Mouse (Mus musculus) left cerebral cortex, adult 11 months (tissue): Measurements from ENCODE around the gene Trim46.
"Not testable (repeated sequence)": the region's sequence is repeated elsewhere in the genome, so short reads cannot be mapped to it uniquely, and the experiment has no call there.

Experiments used
- DNase-seq: peaks from one replicate; pipeline ENCODE4 v3.0.0; 2022; ENCODE audit warnings: low spot score

Gene Trim46

DNA sequence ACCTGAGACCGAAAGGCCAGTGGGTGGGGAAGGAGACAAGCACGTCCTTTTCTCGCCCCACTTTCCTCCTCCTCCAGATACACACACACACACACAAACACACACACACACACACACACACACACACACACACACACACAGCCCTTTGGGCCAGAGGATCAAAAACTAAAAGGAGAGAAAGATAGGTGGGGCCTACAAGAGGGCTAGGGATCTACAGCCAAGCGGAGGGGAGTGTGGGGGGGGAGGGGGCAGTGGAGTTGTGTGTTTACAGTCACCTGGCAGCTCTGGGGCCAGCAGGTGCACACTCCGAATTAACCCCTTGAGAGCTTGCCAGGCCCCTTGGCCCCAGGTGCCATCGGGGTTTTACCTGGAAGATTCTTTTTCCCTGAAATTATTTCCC lies 13.5 kb downstream of the Trim46 start:
- no peak for DNase-seq

DNA sequence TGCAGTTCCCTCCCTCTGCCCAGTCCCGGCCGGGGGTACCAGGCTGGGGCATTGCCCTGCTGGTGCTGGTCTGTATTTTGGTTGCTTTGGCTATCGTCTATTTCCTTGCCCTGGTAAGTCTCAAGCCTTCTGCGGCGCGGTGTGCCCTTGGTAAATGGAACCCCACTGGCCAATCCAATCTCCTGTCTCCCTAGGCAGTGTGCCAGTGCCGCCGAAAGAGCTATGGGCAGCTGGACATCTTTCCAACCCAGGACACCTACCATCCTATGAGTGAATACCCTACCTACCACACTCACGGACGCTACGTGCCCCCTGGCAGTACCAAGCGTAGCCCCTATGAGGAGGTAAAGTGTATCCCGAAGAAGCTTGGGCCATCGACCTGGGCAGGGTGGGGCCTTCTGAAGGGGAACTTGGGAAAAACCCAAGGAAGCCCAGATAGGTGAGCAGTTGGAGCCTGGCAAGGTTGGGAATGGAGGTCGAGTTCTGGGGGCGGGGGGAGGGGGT lies 14.3 kb downstream of the Trim46 start:
- DNase-seq = no peak

DNA sequence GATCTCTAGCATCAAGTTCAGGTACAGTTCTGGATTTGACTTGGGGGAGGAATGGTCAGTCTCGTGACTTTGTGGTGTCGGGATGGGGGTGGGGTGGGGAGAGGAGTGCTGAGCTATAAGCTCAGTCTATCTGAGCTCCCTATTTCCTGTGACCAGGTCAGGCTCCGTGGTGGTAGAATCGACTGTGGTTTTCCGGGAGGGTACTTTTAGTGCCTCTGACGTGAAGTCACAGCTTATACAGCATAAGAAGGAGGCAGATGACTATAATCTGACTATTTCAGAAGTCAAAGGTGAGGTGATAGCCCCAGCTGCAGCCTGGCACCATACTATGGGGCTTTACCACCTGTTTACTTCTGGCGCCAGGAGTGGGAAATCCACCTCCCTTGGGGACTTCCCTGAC lies 14.8 kb downstream of the Trim46 start:
- DNase-seq = no peak

DNA sequence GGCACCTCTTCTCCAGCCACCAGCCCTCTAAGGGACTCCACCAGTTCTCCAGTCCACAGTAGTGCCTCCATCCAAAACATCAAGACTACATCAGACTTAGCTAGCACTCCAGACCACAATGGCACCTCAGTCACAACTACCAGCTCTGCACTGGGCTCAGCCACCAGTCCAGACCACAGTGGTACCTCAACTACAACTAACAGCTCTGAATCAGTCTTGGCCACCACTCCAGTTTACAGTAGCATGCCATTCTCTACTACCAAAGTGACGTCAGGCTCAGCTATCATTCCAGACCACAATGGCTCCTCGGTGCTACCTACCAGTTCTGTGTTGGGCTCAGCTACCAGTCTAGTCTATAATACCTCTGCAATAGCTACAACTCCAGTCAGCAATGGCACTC lies 15.5 kb downstream of the Trim46 start:
- DNase-seq = no peak

DNA sequence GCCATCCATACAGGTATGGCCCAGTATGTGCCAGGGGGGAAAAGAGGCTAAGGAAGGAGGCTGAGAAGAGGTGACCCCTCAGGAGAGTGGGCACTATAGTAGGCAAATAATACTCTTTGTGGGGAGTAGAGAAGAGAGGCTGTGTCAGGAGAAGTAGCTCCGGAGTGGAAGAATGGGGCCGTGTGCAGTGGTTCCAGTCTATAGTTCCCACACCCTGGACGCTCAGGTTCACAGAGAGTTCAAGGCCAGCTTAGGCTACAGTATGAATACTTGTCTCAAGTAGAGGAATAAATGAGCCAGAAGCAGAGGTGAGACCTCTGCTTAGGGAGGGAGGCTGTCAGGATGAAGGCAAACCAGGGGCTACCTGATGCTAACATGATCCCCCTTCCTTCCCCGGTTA lies 16.8 kb downstream of the Trim46 start:
- no peak for DNase-seq

DNA sequence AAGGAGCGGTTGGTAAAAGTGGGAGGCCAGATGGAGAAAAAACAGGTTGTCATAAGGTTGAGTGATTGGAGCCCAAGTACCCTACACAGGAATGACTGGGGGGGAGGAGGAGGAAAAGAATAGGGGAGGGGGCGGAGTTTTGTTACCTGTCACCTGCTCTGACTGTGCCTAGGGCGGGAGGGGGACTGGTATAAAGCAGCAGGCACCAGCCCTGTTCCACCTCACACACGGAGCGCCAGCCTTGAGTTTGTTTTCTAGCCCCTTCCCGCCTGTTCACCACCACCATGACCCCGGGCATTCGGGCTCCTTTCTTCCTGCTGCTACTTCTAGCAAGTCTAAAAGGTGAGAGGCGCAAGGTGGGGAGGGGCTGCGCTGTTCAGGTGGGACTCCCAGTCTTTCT lies 17.3 kb downstream of the Trim46 start, which contains the start of gene Muc1:
TSS of gene Muc1 (plus strand) at position 222 of the 400 bp plus-strand sequence.
- no peak for DNase-seq

DNA sequence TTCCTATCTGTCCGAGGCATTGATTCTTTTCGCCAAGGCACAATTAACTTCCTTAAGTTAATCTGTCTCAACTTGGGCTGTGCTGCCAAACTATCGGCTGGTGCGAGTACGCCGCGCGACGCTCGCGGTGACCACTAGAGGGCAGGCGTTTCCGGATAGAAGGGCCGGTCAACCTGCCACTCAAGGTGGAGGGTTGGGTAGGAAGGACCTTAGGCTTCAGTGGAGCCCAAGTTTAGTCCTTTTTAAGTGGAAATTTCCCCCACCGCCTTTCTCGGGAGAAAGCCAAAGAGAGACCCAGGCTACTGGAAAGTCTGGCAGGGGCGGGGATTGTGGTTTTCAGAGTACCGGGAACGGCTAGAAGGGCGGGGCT lies 17.9 kb downstream of the Trim46 start:
- DNase-seq = no peak

DNA sequence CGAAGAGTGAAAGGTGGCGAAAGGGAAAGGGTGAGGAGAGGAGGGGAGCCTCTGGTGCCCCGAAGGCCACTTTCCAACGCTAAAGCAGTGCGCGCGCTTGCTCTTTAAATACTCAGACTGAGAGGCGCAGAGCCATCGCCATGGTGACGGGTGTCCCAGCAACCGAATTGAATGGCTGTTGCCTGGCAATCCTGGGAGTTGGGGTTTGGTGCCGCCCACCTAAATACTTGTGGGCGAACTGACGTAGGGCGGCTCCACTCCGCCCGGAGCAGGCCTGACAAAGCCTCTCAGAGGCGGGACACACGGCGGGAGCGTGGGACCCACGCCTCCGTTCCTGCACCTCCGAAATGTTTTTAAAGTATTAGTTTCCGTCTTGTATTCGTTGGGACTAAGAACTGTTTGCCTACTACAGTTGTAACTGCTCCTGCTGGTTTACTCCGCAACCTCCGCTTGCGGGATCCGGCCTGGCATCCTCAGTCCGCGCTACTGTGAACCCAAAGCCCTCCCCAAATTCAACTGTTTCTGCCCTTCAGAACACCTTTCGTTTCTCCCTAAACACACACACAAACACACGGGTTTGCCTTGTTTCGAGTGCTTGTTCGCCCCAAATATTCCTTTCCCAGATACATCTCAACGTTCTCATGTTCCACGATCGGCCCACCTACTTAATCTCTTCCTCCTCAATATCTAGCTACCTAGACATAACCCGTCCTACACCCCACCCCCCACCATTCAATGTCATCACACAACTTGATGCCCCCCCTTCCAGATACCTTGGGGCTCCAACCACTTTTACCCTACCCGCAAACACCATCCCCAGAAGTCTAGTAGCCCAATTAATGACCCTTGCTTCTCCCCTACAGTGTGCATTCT lies 18.6 kb downstream of the Trim46 start:
- peak; percentile 89 for DNase-seq

DNA sequence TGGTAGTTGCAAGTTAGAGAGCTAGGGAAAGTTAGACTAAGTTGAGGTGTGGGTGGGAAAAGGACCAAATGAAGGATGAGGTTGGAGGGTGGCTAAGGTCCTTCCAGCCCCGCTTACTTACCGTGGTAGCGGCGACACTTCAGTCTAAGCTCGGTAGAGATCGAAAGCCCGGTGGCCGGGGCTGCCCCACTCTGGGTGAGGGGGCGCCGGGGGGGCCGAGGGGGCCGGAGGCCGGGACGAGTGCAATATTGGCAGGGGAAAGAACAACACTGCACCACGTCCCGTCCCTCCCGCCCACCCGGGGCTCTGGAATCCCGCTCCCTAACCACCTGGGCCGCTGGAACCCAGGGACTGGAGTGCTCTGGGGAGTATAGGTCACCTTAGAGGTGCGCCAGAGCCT lies 19.2 kb downstream of the Trim46 start, which contains the start of gene Mtx1:
TSS of gene Mtx1 (minus strand) at position 189 of the 400 bp plus-strand sequence.
- DNase-seq = no peak

DNA sequence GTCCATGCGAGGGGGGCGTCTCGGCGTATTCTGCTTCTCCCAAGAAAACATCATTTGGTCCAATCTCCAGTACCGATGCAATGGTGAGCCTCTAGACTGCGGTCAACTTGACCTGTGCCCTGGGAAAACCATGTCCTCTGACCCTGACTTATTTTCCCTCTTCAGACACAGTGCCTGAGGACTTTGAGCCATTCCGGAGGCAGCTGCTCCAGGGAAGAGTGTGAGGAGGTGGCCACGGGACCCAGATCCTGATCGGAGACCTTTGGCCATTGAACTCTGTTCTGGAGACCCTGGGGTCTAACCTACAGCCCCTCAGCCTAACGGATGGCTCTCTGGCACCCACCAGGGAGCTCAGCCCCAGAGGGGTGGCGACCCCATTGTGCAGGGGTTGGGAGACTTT lies 19.7 kb downstream of the Trim46 start:
- DNase-seq = no peak

DNA sequence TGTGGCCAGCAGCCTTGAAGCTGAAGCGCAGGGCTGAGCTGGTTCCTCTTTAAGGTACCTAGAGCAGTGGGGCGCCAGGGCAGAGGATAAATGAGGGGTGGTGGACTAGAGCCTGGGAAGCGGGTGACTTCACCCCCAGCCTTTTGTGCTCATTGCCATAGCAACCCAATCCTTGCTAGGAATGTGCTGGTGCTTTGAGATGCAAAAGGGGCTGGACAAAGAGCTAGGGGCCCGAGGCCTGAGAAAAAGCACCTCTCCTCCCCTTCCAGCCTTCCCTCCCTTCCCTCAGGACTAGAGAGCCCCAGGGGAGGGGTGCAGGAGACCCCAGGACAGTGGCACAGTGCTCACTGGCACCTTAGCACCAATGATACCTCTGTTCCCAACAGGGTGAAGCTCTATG lies 20.2 kb downstream of the Trim46 start:
- no peak for DNase-seq

DNA sequence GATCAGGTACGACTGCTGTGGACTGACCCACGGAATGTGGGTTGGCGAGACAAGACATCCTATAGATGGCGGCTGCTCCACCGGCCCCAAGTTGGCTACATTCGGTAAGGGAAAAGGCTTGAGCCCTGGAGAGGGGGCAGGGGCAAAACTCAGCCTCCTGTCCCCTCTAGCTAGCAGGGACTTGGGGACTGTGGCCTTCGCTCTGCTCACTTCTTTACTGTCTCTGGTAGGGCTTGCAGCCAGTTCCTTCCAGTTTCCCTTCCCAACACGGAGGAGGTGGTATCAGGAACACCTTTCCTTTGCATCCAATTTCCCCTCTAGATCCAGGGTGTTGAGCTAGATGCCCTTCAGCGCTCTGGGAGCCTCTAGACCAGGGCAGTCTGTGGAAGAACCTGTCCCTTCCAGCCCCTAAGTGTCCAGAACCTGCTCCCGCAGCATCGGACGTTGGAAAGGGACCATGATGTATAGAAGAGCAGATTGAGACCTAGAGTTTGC lies 20.7 kb downstream of the Trim46 start:
- DNase-seq = no peak

DNA sequence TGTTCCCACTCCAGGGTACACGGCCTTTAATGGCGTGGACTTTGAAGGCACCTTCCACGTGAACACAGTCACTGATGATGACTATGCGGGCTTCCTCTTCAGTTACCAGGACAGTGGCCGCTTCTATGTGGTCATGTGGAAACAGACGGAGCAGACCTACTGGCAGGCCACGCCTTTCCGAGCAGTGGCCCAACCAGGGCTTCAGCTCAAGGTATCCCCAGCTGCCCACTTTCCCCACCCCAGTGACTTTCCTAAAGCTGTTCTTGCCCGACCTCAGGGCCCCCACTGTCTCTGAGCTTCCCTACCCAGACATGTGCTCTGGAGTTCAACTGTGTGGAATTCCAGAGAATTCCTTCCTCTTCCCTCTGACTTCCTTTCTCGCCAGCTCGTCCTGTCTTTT lies 21.3 kb downstream of the Trim46 start:
- no peak for DNase-seq

DNA sequence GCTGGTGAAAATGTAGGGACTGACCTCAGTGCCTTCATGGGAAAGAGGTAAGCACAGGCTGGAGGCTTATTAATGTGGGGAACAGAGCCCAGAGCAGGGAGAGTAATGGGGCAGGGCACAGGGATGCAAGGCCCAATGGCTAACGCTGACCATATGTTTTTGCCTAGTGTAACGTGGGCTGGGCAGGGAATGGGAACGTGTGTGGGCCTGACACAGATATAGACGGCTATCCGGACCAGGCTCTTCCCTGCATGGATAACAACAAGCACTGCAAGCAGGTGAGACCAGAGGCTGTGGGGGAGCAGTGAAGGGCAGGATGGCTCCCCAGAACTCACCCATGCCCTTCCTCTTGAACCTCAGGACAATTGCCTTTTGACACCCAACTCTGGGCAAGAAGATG lies 24.9 kb downstream of the Trim46 start:
- no peak for DNase-seq

DNA sequence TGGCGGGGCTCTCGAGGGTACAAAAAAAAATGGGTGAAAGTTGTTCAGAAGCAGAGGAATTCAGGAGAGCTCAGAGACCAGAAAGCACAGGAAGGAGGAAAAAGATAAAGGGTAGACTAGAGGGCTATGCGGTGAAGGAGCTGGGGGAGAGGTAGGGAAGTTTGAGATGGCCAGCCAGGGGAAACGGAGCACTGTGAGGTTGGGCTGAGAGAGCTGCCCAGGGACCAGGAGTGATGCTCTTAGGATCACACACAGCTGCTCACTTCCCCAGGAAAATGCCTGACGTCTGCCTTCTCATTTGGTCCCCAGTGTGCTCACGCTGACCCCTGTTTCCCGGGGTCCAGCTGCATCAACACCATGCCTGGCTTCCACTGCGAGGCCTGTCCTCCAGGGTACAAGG lies 26.6 kb downstream of the Trim46 start:
- no peak for DNase-seq

DNA sequence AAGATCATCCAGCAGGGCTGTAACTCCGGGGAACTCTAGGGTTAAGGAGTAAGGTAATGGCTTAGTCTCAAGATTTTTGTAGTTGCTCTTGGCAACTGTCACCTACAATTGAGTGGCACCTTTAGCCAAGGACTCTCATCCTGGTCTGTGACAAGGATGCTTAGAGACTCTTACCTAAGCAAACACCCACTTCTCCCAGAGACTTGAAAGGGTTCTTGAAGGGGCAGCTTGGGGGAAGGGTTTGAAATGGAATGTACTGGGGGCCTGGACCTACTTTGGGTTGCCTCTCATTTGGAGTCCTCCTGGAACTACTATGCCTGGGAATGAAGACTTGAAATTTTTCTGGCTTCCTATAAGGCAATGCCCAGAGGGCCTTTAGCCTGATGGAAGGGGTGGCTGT lies 27.8 kb downstream of the Trim46 start:
- DNase-seq = no peak

DNA sequence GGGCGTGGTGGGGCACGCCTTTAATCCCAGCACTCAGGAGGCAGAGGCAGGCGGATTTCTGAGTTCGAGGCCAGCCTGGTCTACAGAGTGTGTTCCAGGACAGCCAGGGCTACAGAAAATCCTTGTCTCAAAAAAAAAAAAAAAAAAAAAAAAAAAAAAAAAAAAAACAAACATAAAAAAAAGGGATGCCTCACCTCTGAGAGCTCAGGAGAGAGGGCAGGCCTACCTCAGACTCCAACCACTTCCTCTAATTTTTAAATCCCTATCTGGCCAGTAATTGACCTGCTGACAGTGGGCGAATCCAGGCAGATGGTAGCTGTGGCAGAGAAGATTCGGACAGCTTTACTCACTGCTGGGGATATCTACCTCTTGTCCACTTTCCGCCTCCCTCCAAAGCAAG lies 29.7 kb downstream of the Trim46 start:
- DNase-seq = not testable (repeated sequence)

DNA sequence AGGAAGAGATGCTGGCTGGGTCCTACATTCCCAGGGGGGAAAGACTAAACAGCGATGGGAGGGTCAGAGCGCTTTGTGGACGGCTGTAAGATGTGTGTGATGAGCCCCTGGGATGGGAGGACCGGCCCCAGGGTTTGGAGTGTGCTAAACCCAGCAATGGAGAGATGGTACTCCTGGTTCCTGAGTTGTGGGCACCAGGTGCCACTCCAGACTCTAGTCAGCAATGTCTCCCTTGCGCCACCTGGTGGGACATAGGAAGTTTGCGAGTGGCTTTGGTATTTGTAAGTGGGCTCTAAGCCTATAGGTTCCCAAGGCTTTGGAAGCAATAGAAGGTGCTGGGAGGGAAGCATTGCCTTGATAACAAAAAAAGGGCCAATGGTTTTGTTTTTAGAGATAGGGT lies 30.3 kb downstream of the Trim46 start:
- DNase-seq = peak; percentile 72

DNA sequence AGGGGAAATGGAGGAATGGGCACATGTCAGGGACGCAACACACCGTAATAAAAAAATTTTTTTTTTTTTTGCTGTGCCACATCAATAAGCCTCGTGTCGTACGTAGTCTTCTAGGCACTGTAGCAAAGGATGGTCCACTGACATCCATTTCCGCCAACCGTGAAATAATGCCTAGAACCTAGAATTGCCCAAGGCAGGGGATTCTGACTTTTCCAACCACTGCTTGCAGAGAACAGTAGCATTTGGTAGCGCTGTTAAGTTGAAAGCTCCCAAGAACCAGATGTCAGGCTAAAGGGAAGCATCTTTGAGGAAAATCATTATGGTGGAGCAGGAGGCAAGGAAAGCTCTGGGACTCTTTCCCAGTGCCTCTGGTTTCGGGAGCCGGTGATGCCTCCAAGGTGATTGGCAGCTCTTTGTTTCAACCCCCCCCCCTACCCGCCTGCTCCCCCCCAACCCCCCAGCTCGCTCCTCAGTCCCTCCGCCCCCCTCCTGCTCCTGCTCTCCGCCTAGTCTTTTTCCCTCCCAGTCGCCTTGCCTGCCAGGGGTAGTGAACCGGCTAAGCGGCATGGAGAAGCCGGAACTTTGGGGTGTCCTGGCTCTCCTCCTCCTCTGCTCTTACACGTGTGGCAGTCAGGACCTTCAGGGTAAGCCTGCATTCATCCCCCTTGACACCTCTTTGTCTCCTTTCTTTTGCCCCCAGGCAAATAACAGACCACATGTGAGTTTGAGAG lies 31.3 kb downstream of the Trim46 start, which contains the start of gene Thbs3:
TSS of gene Thbs3 (plus strand) at position 500 of the 731 bp plus-strand sequence.
- no peak for DNase-seq

DNA sequence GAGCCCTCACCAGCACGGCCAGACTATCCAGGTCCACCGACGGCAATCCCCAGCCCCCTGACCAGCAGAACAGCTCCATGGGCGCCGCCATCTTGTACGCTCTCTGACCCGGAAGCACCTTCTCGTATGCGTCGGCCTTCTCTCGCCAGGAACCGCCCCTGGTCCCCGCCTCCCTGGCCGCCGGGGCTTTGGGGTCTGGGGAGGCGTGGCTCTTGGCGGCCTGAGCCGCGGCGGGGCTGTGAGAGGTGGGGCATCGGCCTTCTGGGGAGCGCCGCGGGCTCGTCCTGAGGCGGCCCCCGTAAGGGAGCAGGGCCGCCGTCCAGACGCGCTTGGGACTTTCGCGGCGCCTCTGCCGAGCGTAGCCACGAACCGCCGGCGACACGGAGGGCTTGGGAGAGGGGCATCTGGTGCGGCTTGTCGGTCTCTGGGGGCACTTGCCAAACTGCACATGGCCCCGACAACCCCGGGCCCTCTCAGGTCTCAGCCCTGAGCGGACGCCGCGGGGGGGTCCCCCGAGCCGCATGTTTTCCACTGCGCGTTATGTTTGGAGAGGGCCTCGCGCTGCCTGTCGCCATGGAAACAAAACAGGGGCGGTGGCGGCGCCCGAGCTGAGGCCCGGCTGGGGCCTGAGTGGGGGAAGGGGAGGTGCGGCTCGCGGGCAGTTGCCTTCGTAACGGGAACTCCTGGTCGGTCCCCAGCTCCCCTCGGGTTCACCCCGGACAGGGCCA lies 32.1 kb downstream of the Trim46 start:
- DNase-seq = peak; percentile 83

DNA sequence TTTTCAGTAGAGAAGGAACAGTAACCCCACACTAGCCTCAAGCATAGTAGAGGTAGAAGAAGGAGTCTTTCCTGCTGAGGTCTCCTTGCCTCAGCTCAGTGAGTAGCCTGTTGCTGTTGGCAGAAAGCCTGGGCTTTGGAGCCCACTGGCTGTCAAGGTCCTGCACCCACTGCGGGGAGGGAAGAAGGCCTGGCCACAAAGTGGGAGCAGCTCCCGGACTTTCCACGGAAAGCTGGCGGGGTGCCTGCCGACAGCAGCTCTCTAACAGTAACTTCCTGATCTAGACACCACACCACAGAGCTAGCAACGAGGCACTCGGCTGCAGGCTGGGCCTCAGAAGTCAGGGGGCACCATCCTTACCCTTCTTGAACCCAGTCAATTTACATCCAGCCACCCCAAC lies 35.4 kb downstream of the Trim46 start:
- DNase-seq = no peak

DNA sequence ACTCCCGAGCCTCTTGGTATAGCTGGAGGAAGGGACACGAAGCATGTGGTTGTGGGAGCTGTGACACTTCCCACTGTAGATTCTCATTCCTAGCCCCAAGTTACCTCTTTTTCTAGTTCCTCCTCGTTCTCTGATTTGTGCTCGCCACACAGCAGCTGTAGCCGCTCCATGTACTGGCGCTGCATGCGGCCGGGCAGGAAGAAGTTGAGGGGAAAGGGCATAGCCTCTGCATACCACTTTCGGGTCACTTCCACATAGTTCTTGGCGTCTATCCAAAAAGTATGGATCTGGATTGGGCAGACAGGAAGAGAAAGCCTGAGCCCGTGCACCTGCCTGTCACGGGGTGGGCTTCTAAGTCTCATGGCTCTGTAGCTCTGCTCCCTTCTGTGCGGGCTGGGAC lies 35.9 kb downstream of the Trim46 start:
- DNase-seq = no peak
